Mouse (Mus musculus) limb, embryonic 13.5 days (tissue): ENCODE results near the gene Dhrs2. TPM values are rescaled to one million over a fixed set of nuclear protein-coding genes. Genes with fewer than 3 reads are reported as not detected.

Source experiments
- ATAC-seq: fragments of 200-750 bp; cut with Nextera tagmentation; 2 replicates; pipeline ENCODE4 v1.8.0; 2017; ENCODE audit warnings: low read depth, moderate number of reproducible peaks, moderate TSS enrichment; ENCODE audit not compliant: low FRiP score
- H3K27ac ChIP-seq: fragments of 300-500 bp; sonication (generic); 2 replicates; pipeline ENCODE4 v1.5.1; 2015; ENCODE audit warnings: inconsistent platforms, mild to moderate bottlenecking, moderate library complexity
- H3K27me3 ChIP-seq: fragments of 300-500 bp; sonication (generic); 2 replicates; pipeline ENCODE4 v1.6.1; 2015; ENCODE audit warnings: mild to moderate bottlenecking, inconsistent platforms
- H3K36me3 ChIP-seq: fragments of 300-500 bp; sonication (generic); 2 replicates; pipeline ENCODE4 v1.6.1; 2015; ENCODE audit warnings: inconsistent platforms, mild to moderate bottlenecking, moderate library complexity
- H3K4me1 ChIP-seq: fragments of 300-500 bp; sonication (generic); 2 replicates; pipeline ENCODE4 v1.6.1; 2015; ENCODE audit warnings: inconsistent platforms
- H3K4me2 ChIP-seq: fragments of 300-500 bp; sonication (generic); replicated peaks from 2 replicates; pipeline ENCODE4 v1.6.1; 2015; ENCODE audit warnings: inconsistent platforms, mild to moderate bottlenecking, moderate library complexity
- H3K4me3 ChIP-seq: fragments of 300-500 bp; sonication (generic); 2 replicates; pipeline ENCODE4 v1.5.1; 2015; ENCODE audit warnings: moderate library complexity, mild to moderate bottlenecking, inconsistent platforms
- H3K9ac ChIP-seq: fragments of 300-500 bp; sonication (generic); 2 replicates; pipeline ENCODE4 v1.6.1; 2015; ENCODE audit warnings: mild to moderate bottlenecking, inconsistent platforms
- H3K9me3 ChIP-seq: fragments of 300-500 bp; sonication (generic); 2 replicates; pipeline ENCODE4 v1.6.1; 2016; ENCODE audit warnings: inconsistent platforms
- WGBS: fragments of 180-500 bp; shearing (Covaris S2); methylation state at CpG from one replicate; pipeline ENCODE4 v1.1.7; 2015; 5-methylcytosine and 5-hydroxymethylcytosine counted together
- polyA plus RNA-seq: library from polyadenylated mRNA; unstranded; fragments of >200 nt; fragmentation: Nextera tagmentation; extraction: Ambion mirVana; gene quantifications from 2 replicates; pipeline ENCODE4 v1.2.1, GENCODE M21; 2015

The Dhrs2 gene
- polyA plus RNA-seq, result 0.67 and 1.3 TPM in 2 replicates

DNA sequence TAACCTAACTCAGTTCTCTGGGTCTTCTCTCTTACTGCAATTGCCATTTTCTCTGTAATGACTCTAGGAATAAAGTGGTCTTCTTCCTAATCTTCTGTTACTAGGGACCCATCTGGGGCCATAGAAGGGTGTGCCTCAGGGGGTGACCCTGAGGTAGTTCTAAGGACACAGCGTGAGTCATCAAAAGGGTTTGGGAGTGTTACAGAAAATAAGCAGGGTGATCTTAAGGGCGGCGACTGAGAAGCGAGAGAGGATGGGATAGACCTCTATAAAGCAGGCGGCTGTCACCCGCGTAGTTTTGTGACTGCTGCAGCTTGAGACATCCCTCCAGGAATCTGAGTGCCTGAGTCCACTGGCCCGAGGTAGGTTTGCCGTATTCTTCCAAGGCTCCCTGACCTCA lies at the start of gene Dhrs2:
Dhrs2 (plus strand) TSS at position 301 of the 400 bp plus-strand sequence.
- Histone ChIP-seq H3K36me3 (no peaks in the 10 kb centered on the region), H3K4me3 (no peak within 1 kb of the TSS), H3K4me1 (peaks cover 7% of the 10 kb centered on the region), H3K27ac (peak within 1 kb of the TSS; percentile 52), H3K27me3 (no peaks in the 10 kb centered on the region), H3K4me2 (no peak within 1 kb of the TSS), H3K9ac (no peak within 1 kb of the TSS), H3K9me3 (no peaks in the 10 kb centered on the region)
- WGBS, result 75% methylated on average over 9 of the region's 9 CpGs
- ATAC-seq, result no peak

DNA sequence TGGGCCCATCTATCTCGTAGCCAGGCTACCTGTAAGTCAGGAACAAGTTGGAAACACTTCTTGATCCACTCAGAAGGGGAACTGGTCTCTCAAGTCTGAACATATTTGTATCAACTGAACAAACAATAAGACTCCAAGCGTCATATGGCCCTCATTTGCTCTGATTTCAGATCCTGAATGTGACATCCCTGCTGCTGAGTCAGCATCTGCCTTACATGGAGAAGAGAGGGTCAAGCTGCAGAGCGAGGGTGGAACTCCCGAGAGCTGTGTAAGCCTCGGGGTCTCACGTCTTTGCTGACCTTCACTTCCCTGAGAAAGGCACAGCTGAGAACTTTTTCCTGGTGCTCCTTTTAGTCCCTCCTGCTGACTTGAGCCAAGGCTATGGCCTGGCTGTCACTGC lies 47.6 kb upstream of the Dhrs2 start:
- Histone ChIP-seq H3K4me3 (no peak overlapping the region), H3K4me2 (no peak overlapping the region), H3K27ac (no peak overlapping the region), H3K4me1 (no peaks in the 10 kb centered on the region), H3K9ac (no peak overlapping the region), H3K9me3 (no peaks in the 10 kb centered on the region), H3K36me3 (no peaks in the 10 kb centered on the region), H3K27me3 (no peaks in the 10 kb centered on the region; the same call in 1 of the 2 replicates)
- WGBS, result 81% methylated on average over 6 of the region's 6 CpGs
- ATAC-seq, result no peak

DNA sequence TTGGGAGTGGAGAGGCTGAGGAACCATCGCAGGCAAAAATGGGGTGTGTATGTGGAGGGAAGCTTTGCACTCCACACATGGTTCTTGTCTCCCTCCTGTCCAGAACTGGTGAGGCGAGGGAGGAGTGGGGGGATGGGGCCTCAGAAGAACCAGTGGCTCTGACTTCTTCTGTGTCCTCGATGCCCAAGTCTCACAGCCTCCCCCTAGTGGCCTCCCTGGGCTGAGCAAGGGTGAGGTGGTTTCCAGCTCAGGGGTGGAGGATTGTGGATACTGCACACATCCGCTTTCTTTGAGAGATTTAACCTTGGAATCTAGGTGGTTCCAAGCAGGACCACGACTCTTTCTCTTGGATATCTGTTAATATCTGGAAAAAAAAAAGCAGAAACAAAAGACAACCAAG lies 44.5 kb upstream of the Dhrs2 start:
- Histone ChIP-seq H3K36me3 (no peaks in the 10 kb centered on the region), H3K4me1 (no peaks in the 10 kb centered on the region), H3K9ac (no peak overlapping the region), H3K4me3 (no peak overlapping the region), H3K4me2 (no peak overlapping the region), H3K27ac (no peak overlapping the region), H3K9me3 (no peaks in the 10 kb centered on the region), H3K27me3 (no peaks in the 10 kb centered on the region; the same call in 1 of the 2 replicates)
- no peak for ATAC-seq
- 34% methylated on average over 5 of the region's 5 CpGs for WGBS

DNA sequence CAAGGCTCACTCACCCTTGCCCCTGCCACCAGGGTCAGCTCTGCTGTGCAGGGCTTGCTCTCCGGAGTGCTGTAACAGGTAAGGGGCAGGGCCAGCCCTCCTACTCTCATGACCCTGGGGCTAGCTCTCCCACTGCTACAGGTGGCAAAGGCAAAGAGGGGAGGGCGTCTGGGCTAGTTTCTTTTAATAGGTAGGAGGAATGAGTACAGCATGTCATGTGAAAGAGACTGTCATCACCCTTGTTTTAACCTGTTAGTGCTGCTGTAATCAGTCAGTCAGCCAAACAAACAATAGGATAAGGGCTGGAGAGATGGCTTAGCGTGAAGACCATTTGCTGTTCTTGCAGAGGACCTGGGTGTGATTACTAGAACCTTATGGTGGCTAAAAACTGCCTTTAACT lies 40.9 kb upstream of the Dhrs2 start:
- Histone ChIP-seq H3K36me3 (no peaks in the 10 kb centered on the region), H3K27ac (no peak overlapping the region), H3K9me3 (no peaks in the 10 kb centered on the region), H3K27me3 (no peaks in the 10 kb centered on the region; the same call in 1 of the 2 replicates), H3K4me1 (no peaks in the 10 kb centered on the region), H3K4me2 (no peak overlapping the region), H3K9ac (no peak overlapping the region), H3K4me3 (no peak overlapping the region)
- ATAC-seq, result no peak
- WGBS, result 53% methylated on average over 3 of the region's 3 CpGs

DNA sequence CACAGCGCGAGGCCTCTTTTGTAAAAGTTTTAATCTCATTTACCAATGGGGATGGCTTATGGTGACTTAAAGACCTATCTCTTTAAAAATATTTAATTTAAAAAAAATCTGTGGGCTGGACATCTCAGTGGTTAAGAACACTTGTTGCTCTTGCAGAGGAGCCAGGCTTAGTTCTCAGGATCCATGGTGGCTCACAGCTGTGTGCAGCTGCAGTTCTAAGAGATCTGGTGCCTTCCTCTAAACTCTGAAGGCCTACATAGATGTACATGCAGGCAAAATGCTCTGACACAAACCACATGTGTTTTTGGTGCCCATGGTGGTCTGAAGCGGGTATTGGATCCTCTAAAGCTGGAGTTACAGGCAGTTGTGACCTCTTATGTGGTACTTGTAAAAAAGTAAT lies 38.6 kb upstream of the Dhrs2 start:
- 74% methylated on average over 3 of the region's 3 CpGs for WGBS
- Histone ChIP-seq H3K36me3 (no peaks in the 10 kb centered on the region), H3K27me3 (no peaks in the 10 kb centered on the region; the same call in none of the 2 replicates), H3K4me2 (no peak overlapping the region), H3K4me3 (no peak overlapping the region), H3K4me1 (0 out of 2 replicates have a peak, but pooled peaks cover 1% of the 10 kb centered on the region), H3K9me3 (peaks cover 6% of the 10 kb centered on the region; the same call in 1 of the 2 replicates), H3K9ac (no peak overlapping the region), H3K27ac (no peak overlapping the region)
- no peak for ATAC-seq

DNA sequence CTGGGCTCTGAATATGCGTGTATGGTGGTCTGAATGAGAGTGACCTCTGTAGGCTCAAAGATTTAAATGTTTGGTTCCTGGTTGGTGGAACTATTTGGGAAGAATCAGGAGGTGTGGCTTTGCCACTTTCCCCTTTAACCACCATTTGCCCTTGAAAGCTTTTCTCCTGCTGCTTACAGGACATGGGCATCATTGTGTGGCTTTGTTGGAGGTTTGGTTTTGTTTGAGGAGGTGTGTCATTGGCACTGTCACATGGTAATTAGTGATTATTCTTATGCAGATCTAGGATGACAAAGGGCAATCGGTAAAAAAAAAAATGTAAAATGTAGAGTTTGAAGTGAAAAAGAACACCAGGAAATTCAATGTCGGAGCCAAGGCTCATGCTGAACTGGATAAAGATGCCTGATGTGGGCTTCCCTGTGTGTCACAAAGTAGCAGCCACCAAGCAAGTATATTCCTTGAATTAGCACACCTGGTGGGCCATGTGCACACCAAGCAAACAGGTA lies 37.1 kb upstream of the Dhrs2 start:
- Histone ChIP-seq H3K36me3 (no peaks in the 10 kb centered on the region), H3K27me3 (no peaks in the 10 kb centered on the region; the same call in 1 of the 2 replicates), H3K4me2 (no peak overlapping the region), H3K27ac (no peak overlapping the region), H3K9me3 (peaks cover 6% of the 10 kb centered on the region; the same call in 1 of the 2 replicates), H3K4me1 (peaks cover 16% of the 10 kb centered on the region), H3K9ac (no peak overlapping the region), H3K4me3 (no peak overlapping the region)
- ATAC-seq, result no peak
- WGBS, result 89% methylated on average over 3 of the region's 3 CpGs

DNA sequence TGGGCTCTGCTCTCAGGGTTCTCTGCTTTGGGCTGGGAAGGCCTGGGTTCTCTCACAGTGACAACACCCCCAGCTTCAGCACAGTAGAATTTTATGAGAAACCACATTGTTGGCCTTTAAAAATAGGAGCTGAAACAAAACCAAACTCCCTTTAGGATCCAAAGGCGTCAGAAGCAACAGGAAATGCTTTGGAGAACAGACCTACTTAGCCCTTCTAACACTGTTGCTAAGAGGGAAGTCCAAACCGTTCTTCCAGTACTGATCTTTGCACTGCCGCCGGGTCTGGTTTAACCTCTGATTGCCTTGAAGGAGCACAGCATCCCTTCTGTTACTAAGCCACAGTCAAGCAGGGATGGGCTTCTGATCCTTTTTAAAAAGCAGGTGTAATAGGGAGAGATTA lies 33.3 kb upstream of the Dhrs2 start:
- Histone ChIP-seq H3K9me3 (peaks cover 6% of the 10 kb centered on the region; the same call in 1 of the 2 replicates), H3K4me3 (no peak overlapping the region), H3K36me3 (no peaks in the 10 kb centered on the region), H3K4me2 (no peak overlapping the region), H3K27ac (no peak overlapping the region), H3K9ac (no peak overlapping the region), H3K27me3 (no peaks in the 10 kb centered on the region; the same call in 1 of the 2 replicates), H3K4me1 (peaks cover 18% of the 10 kb centered on the region)
- WGBS, result 26% methylated on average over 4 of the region's 4 CpGs
- ATAC-seq, result no peak

DNA sequence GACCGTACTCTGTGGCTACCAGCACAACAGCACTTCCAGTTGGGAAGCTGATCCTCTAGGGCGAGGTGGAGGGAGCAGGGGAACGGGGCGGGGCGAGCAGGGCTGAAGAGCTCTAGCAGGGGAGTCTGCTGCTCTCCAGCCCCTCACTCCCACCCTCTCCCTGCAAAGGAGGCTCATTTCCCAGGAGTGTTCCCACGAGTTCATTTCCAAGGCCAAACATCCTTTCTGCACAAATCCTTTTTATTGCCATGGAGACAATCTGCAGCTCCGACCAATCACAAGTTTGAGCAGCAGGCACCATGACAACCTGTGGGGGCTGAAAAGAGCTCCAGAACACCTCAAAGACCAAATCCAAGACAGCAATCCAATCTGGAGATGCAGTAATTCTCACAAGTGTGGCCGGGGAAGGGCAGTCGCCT lies 32.4 kb upstream of the Dhrs2 start:
- Histone ChIP-seq H3K4me1 (peaks cover 22% of the 10 kb centered on the region), H3K9ac (peak overlapping the region; percentile 25; the same call in 1 of the 2 replicates), H3K27me3 (peaks cover 4% of the 10 kb centered on the region; the same call in 1 of the 2 replicates), H3K9me3 (peaks cover 6% of the 10 kb centered on the region; the same call in 1 of the 2 replicates), H3K4me2 (no peak overlapping the region), H3K27ac (no peak overlapping the region), H3K36me3 (no peaks in the 10 kb centered on the region), H3K4me3 (no peak overlapping the region)
- ATAC-seq, result peak; percentile 51; the same call in 1 of the 2 replicates
- 34% methylated on average over 9 of the region's 9 CpGs for WGBS

DNA sequence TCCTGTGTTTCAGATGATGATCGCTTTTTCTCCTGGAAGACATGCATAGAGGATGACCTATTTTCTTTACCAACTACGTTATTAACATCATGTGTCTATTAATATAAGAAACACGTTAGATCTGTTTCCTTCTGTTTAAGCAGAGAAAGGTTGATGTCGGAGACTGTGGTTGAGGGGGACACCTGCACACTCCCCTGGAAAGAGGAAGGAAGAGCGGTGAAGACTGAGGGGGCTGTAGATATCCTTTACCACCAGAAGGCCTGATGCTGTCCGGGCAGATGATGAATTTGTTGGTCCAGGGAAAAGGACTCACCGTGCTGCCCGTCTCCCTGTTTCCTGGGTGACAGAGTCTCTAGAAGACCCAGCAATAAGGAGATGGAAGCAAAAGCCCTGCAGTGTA lies 28.5 kb upstream of the Dhrs2 start:
- peaks cover 25% of the 10 kb centered on the region for H3K4me1 ChIP-seq
- no peaks in the 10 kb centered on the region for H3K9me3 ChIP-seq
- no peak overlapping the region for H3K4me2 ChIP-seq
- WGBS, result 84% methylated on average over 8 of the region's 8 CpGs
- no peaks in the 10 kb centered on the region for H3K36me3 ChIP-seq
- ATAC-seq, result no peak
- H3K9ac ChIP-seq, result no peak overlapping the region
- H3K4me3 ChIP-seq, result no peak overlapping the region
- 0 out of 2 replicates have a peak, but pooled peaks cover 8% of the 10 kb centered on the region for H3K27me3 ChIP-seq
- H3K27ac ChIP-seq, result no peak overlapping the region

DNA sequence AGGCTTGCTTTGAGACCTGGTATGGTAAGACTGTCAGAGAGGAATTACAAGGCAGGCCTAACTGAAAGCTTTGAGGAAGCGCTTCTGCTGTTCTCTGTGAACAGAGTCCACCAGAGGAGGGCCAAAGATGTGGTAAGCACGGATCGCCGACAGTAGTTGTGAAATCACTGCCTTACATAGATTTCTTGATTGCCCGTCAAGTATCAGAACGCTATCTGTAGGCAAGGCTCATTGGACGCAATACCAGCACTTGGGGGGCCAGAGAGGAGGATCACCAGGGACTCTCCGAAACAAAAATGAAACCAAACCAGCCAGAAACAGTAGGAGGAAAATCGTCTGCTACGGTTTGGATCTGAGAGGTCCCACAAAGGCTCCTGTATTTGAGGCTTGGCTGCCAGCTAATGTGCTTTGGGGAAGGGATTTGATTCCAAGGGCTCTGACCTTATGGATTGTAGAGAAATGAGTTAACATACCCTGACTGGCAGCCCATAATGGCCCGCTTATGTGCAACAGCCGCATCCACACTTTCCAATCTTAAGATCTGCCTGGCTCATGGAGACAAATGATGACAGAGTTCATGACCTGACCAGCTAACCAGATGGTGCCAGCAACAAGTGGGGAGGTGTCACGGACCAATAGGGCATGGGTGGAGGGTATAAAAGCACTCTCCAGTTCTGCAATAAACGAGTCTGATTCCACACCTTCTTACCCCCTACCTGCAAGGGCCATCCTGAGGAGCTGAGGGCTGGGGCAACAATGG lies 27.8 kb upstream of the Dhrs2 start:
- H3K4me2 ChIP-seq, result no peak overlapping the region
- no peaks in the 10 kb centered on the region for H3K9me3 ChIP-seq
- no peak overlapping the region for H3K4me3 ChIP-seq
- 53% methylated on average over 14 of the region's 14 CpGs for WGBS
- H3K27me3 ChIP-seq, result 0 out of 2 replicates have a peak, but pooled peaks cover 8% of the 10 kb centered on the region
- H3K27ac ChIP-seq, result no peak overlapping the region
- no peaks in the 10 kb centered on the region for H3K36me3 ChIP-seq
- no peak for ATAC-seq
- H3K9ac ChIP-seq, result no peak overlapping the region
- H3K4me1 ChIP-seq, result peaks cover 18% of the 10 kb centered on the region

DNA sequence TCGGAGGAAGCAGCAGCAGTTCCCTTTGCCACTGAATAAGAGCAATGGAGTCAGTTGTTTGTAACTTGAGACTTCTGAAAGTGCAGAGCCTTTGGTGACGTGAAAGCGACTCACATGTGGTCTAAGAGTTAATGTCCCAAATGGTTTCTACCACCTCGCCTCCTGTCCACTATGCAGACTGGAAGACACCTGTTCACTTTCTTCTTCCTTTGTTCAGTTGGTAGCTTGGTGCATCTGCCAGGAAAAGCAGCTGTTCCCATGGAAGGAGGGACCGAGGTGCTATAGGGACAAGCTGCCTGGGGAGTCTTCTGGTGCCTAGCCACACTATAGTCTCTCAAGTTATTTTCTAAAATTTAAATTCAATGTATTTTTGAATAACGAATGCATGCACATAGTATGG lies 27.0 kb upstream of the Dhrs2 start:
- H3K4me2 ChIP-seq, result no peak overlapping the region
- no peak overlapping the region for H3K9ac ChIP-seq
- 33% methylated on average over 6 of the region's 6 CpGs for WGBS
- no peaks in the 10 kb centered on the region for H3K9me3 ChIP-seq
- H3K4me3 ChIP-seq, result no peak overlapping the region
- H3K4me1 ChIP-seq, result peaks cover 11% of the 10 kb centered on the region
- H3K27ac ChIP-seq, result no peak overlapping the region
- ATAC-seq, result no peak
- 0 out of 2 replicates have a peak, but pooled peaks cover 8% of the 10 kb centered on the region for H3K27me3 ChIP-seq
- no peaks in the 10 kb centered on the region for H3K36me3 ChIP-seq

DNA sequence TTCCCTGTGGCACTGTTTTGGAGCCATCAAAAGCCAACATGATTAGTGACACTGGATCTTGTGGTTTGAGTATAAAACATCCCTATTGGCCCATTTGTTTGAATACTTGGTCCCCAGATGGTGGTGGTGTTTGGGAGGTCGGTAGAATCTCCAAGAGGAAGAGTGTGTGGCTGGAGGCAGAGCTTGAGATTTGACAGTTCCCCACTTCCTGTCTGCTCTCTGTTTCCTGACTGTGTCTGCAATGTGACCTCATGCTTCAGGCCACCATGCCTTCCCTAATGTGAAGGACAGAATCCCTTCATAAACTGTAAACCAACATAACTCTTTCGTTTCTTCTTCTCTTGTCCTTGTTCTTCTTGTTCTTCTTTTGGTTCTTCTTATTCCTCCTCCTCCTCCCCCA lies 24.7 kb upstream of the Dhrs2 start:
- Histone ChIP-seq H3K4me2 (no peak overlapping the region), H3K9ac (no peak overlapping the region), H3K27ac (no peak overlapping the region), H3K36me3 (no peaks in the 10 kb centered on the region), H3K27me3 (0 out of 2 replicates have a peak, but pooled peaks cover 8% of the 10 kb centered on the region), H3K4me3 (no peak overlapping the region), H3K9me3 (no peaks in the 10 kb centered on the region), H3K4me1 (peaks cover 10% of the 10 kb centered on the region; the same call in 1 of the 2 replicates)
- 57% methylated on average over 2 of the region's 2 CpGs for WGBS
- ATAC-seq, result no peak
